In genomic region chr10:80296824-80297223, GRCm38 (mm10) we compare ENCODE assay signal across 13 mouse cellular contexts. TPM values are rescaled to one million over a fixed set of nuclear protein-coding genes. Genes with fewer than 3 reads are reported as not detected.
DNase-seq lines count a peak whose midpoint lies in the region; ATAC-seq lines count a peak whose summit lies in the region.
"Had no signal": no experiment of that assay in that cellular context is flagged by ENCODE, and none has a peak within 500 bp of the region (broad histone marks: within the 10 kb centered on the region; RNA-seq: fewer than 3 reads in every experiment).

No protein-coding gene starts in this region.

- H3K36me3 ChIP-seq in kidney, embryonic 15.5 days = peaks cover 20% of the 10 kb centered on the region
- peaks cover 15% of the 10 kb centered on the region for H3K36me3 ChIP-seq in kidney, embryonic 16.5 days (ENCODE audit: insufficient read depth, low read length)
- H3K36me3 ChIP-seq in embryonic facial prominence, embryonic 15.5 days = peaks cover 17% of the 10 kb centered on the region
- peaks cover 23% of the 10 kb centered on the region for H3K36me3 ChIP-seq in hindbrain, embryonic 14.5 days (replicated peaks; ENCODE audit: control insufficient read depth, insufficient read depth)
- peaks cover 25% of the 10 kb centered on the region for H3K36me3 ChIP-seq in neural tube, embryonic 13.5 days

- H3K4me1 ChIP-seq in kidney, embryonic 15.5 days = peaks cover 53% of the 10 kb centered on the region
- peaks cover 16% of the 10 kb centered on the region for H3K4me1 ChIP-seq in kidney, embryonic 16.5 days (ENCODE audit: insufficient read depth, low read length)
- peaks cover 46% of the 10 kb centered on the region for H3K4me1 ChIP-seq in embryonic facial prominence, embryonic 15.5 days
- H3K4me1 ChIP-seq in hindbrain, embryonic 14.5 days (replicated peaks; ENCODE audit: control insufficient read depth, insufficient read depth, low read length) = peaks cover 56% of the 10 kb centered on the region
- peaks cover 85% of the 10 kb centered on the region for H3K4me1 ChIP-seq in neural tube, embryonic 13.5 days (replicated peaks)

- no peak for DNase-seq in hindbrain, embryonic 14.5 days (ENCODE audit: low spot score)
- DNase-seq in kidney, postnatal 10 days = no peak
- no peak for DNase-seq in gastrocnemius, postnatal 10 days
- DNase-seq: adrenal gland, postnatal 10 days; gastrocnemius, postnatal 36 days; kidney, postnatal 25 days; liver; thymus, adult 2 months had no signal

- no peak overlapping the region for H3K9ac ChIP-seq in kidney, embryonic 15.5 days
- H3K9ac ChIP-seq in kidney, embryonic 16.5 days (replicated peaks; ENCODE audit: low read length) = no peak overlapping the region
- H3K9ac ChIP-seq in embryonic facial prominence, embryonic 15.5 days = no peak overlapping the region
- peak overlapping the region; percentile 57 for H3K9ac ChIP-seq in hindbrain, embryonic 14.5 days
- peak overlapping the region; percentile 100 for H3K9ac ChIP-seq in neural tube, embryonic 13.5 days

- no peaks in the 10 kb centered on the region for H3K9me3 ChIP-seq in kidney, embryonic 15.5 days (replicated peaks)
- H3K9me3 ChIP-seq in kidney, embryonic 16.5 days (ENCODE audit: low read length) = no peaks in the 10 kb centered on the region
- no peaks in the 10 kb centered on the region for H3K9me3 ChIP-seq in embryonic facial prominence, embryonic 15.5 days (replicated peaks)
- no peaks in the 10 kb centered on the region for H3K9me3 ChIP-seq in hindbrain, embryonic 14.5 days (ENCODE audit: control insufficient read depth, low read length)
- no peaks in the 10 kb centered on the region for H3K9me3 ChIP-seq in neural tube, embryonic 13.5 days

- peaks cover 54% of the 10 kb centered on the region for H3K27me3 ChIP-seq in kidney, embryonic 15.5 days
- H3K27me3 ChIP-seq in kidney, embryonic 16.5 days (ENCODE audit: insufficient read depth, low read length) = peaks cover 47% of the 10 kb centered on the region
- H3K27me3 ChIP-seq in embryonic facial prominence, embryonic 15.5 days = peaks cover 51% of the 10 kb centered on the region
- H3K27me3 ChIP-seq in hindbrain, embryonic 14.5 days (ENCODE audit: control insufficient read depth, insufficient read depth, low read length) = no peaks in the 10 kb centered on the region
- no peaks in the 10 kb centered on the region for H3K27me3 ChIP-seq in neural tube, embryonic 13.5 days

- WGBS in kidney, embryonic 15.5 days = 77% methylated on average over 5 of the region's 5 CpGs
- 78% methylated on average over 5 of the region's 5 CpGs for WGBS in kidney, embryonic 16.5 days
- WGBS in embryonic facial prominence, embryonic 15.5 days = 75% methylated on average over 5 of the region's 5 CpGs
- WGBS in hindbrain, embryonic 14.5 days = 65% methylated on average over 5 of the region's 5 CpGs
- 74% methylated on average over 5 of the region's 5 CpGs for WGBS in neural tube, embryonic 13.5 days

- no peak for ATAC-seq in kidney, embryonic 15.5 days (replicated peaks; ENCODE audit: low FRiP score)
- no peak for ATAC-seq in kidney, embryonic 16.5 days (ENCODE audit: low FRiP score, low TSS enrichment)
- ATAC-seq in embryonic facial prominence, embryonic 15.5 days (ENCODE audit: insufficient number of reproducible peaks, low FRiP score, low TSS enrichment, low read depth) = no peak
- no peak for ATAC-seq in hindbrain, embryonic 14.5 days (ENCODE audit: low FRiP score)
- no peak for ATAC-seq in neural tube, embryonic 13.5 days (ENCODE audit: low read depth)

- H3K27ac ChIP-seq in kidney, embryonic 15.5 days = no peak overlapping the region
- H3K27ac ChIP-seq in kidney, embryonic 16.5 days (ENCODE audit: low read length) = no peak overlapping the region
- no peak overlapping the region for H3K27ac ChIP-seq in embryonic facial prominence, embryonic 15.5 days (replicated peaks)
- peak overlapping the region; percentile 93 for H3K27ac ChIP-seq in hindbrain, embryonic 14.5 days
- H3K27ac ChIP-seq in neural tube, embryonic 13.5 days (replicated peaks) = peak overlapping the region; percentile 97

- H3K4me2 ChIP-seq in kidney, embryonic 15.5 days = peak overlapping the region; percentile 76; the same call in 1 of the 2 replicates
- no peak overlapping the region for H3K4me2 ChIP-seq in kidney, embryonic 16.5 days (replicated peaks; ENCODE audit: low read depth, low read length)
- H3K4me2 ChIP-seq in embryonic facial prominence, embryonic 15.5 days (replicated peaks) = peak overlapping the region; percentile 82; the same call in 1 of the 2 replicates
- H3K4me2 ChIP-seq in hindbrain, embryonic 14.5 days (replicated peaks) = peak overlapping the region; percentile 95
- peak overlapping the region; percentile 99 for H3K4me2 ChIP-seq in neural tube, embryonic 13.5 days

- H3K4me3 ChIP-seq in kidney, embryonic 15.5 days (replicated peaks) = no peak overlapping the region
- H3K4me3 ChIP-seq in kidney, embryonic 16.5 days (ENCODE audit: low read length) = no peak overlapping the region
- peak overlapping the region; percentile 48 for H3K4me3 ChIP-seq in embryonic facial prominence, embryonic 15.5 days (replicated peaks)
- peak overlapping the region; percentile 42 for H3K4me3 ChIP-seq in hindbrain, embryonic 14.5 days (replicated peaks; ENCODE audit: low read length)
- peak overlapping the region; percentile 44 for H3K4me3 ChIP-seq in neural tube, embryonic 13.5 days

RNA-seq across cellular contexts. Expression of gene Apc2, which starts 1.0 kb away (rescaled TPM):
- 1.6 and 2.4 TPM in 2 replicates for polyA plus RNA-seq in kidney, embryonic 15.5 days (2015; fragmentation: Nextera tagmentation; extraction: Ambion mirVana)
- polyA plus RNA-seq in kidney, embryonic 16.5 days (2015; fragmentation: Nextera tagmentation; extraction: Ambion mirVana) = 1.6 and 1.9 TPM in 2 replicates
- polyA plus RNA-seq in embryonic facial prominence, embryonic 15.5 days (2015; fragmentation: Nextera tagmentation; extraction: Ambion mirVana) = 3.4 and 5.4 TPM in 2 replicates
- 200 and 216 TPM in 2 replicates for polyA plus RNA-seq in hindbrain, embryonic 14.5 days (2014; fragmentation: Nextera tagmentation; extraction: Ambion mirVana)
- polyA plus RNA-seq in neural tube, embryonic 13.5 days (2015; fragmentation: Nextera tagmentation; extraction: Ambion mirVana) = 153 and 156 TPM in 2 replicates
- total RNA-seq in gastrocnemius, postnatal 10 days (2021) = under 1 TPM; 0.87 to 0.95 TPM
- total RNA-seq: megakaryocyte-erythroid progenitor cell, adult 5-6 weeks had no signal

RNA-seq across cellular contexts. Expression of gene Rps15, which starts 4.6 kb away (rescaled TPM):
- 1,002 and 1,019 TPM in 2 replicates for polyA plus RNA-seq in kidney, embryonic 15.5 days (2015; fragmentation: Nextera tagmentation; extraction: Ambion mirVana)
- 899 and 901 TPM in 2 replicates for polyA plus RNA-seq in kidney, embryonic 16.5 days (2015; fragmentation: Nextera tagmentation; extraction: Ambion mirVana)
- polyA plus RNA-seq in embryonic facial prominence, embryonic 15.5 days (2015; fragmentation: Nextera tagmentation; extraction: Ambion mirVana) = 969 and 997 TPM in 2 replicates
- polyA plus RNA-seq in hindbrain, embryonic 14.5 days (2014; fragmentation: Nextera tagmentation; extraction: Ambion mirVana) = 570 and 649 TPM in 2 replicates
- 573 and 601 TPM in 2 replicates for polyA plus RNA-seq in neural tube, embryonic 13.5 days (2015; fragmentation: Nextera tagmentation; extraction: Ambion mirVana)
- 100 to 1,000 TPM; 952 to 954 TPM for total RNA-seq in gastrocnemius, postnatal 10 days (2021)

RNA-seq across cellular contexts. Expression of gene 2310011J03Rik, which starts 23.5 kb away (rescaled TPM):
- polyA plus RNA-seq in kidney, embryonic 15.5 days (2015; fragmentation: Nextera tagmentation; extraction: Ambion mirVana) = 49.5 and 52.7 TPM in 2 replicates
- 52.9 and 54.8 TPM in 2 replicates for polyA plus RNA-seq in kidney, embryonic 16.5 days (2015; fragmentation: Nextera tagmentation; extraction: Ambion mirVana)
- 50.8 and 52.7 TPM in 2 replicates for polyA plus RNA-seq in embryonic facial prominence, embryonic 15.5 days (2015; fragmentation: Nextera tagmentation; extraction: Ambion mirVana)
- 23.3 and 24.5 TPM in 2 replicates for polyA plus RNA-seq in hindbrain, embryonic 14.5 days (2014; fragmentation: Nextera tagmentation; extraction: Ambion mirVana)
- 27.9 and 30.7 TPM in 2 replicates for polyA plus RNA-seq in neural tube, embryonic 13.5 days (2015; fragmentation: Nextera tagmentation; extraction: Ambion mirVana)
- 10 to 100 TPM; 10.5 to 13.1 TPM for total RNA-seq in gastrocnemius, postnatal 10 days (2021)

RNA-seq across cellular contexts. Expression of gene Pcsk4, which starts 32.5 kb away (rescaled TPM):
- polyA plus RNA-seq in kidney, embryonic 15.5 days (2015; fragmentation: Nextera tagmentation; extraction: Ambion mirVana) = 5.8 and 9.1 TPM in 2 replicates
- polyA plus RNA-seq in kidney, embryonic 16.5 days (2015; fragmentation: Nextera tagmentation; extraction: Ambion mirVana) = 8.6 and 8.8 TPM in 2 replicates
- 4.2 and 5.2 TPM in 2 replicates for polyA plus RNA-seq in embryonic facial prominence, embryonic 15.5 days (2015; fragmentation: Nextera tagmentation; extraction: Ambion mirVana)
- polyA plus RNA-seq in hindbrain, embryonic 14.5 days (2014; fragmentation: Nextera tagmentation; extraction: Ambion mirVana) = 4.4 and 4.7 TPM in 2 replicates
- 2.9 and 3.6 TPM in 2 replicates for polyA plus RNA-seq in neural tube, embryonic 13.5 days (2015; fragmentation: Nextera tagmentation; extraction: Ambion mirVana)
- total RNA-seq in gastrocnemius, postnatal 10 days (2021) = 1 to 10 TPM in 1 of 2 experiments, under 1 TPM in 1; 0.75 to 1.5 TPM

RNA-seq across cellular contexts. Expression of gene Reep6, which starts 32.9 kb away (rescaled TPM):
- polyA plus RNA-seq in kidney, embryonic 15.5 days (2015; fragmentation: Nextera tagmentation; extraction: Ambion mirVana) = 8.4 and 10.5 TPM in 2 replicates
- 11.0 and 11.5 TPM in 2 replicates for polyA plus RNA-seq in kidney, embryonic 16.5 days (2015; fragmentation: Nextera tagmentation; extraction: Ambion mirVana)
- 10.7 and 13.7 TPM in 2 replicates for polyA plus RNA-seq in embryonic facial prominence, embryonic 15.5 days (2015; fragmentation: Nextera tagmentation; extraction: Ambion mirVana)
- polyA plus RNA-seq in hindbrain, embryonic 14.5 days (2014; fragmentation: Nextera tagmentation; extraction: Ambion mirVana) = 5.3 and 5.8 TPM in 2 replicates
- polyA plus RNA-seq in neural tube, embryonic 13.5 days (2015; fragmentation: Nextera tagmentation; extraction: Ambion mirVana) = 3.3 and 4.5 TPM in 2 replicates
- 1 to 10 TPM; 2.1 to 2.4 TPM for total RNA-seq in gastrocnemius, postnatal 10 days (2021)

Comparison
In these comparisons a context has a peak if more than half of its experiments do, and no peak if none do; other contexts are left out.
1. H3K27ac ChIP-seq: peak in hindbrain, embryonic 14.5 days (single experiment) and neural tube, embryonic 13.5 days (single experiment); none in kidney, embryonic 15.5 days (single experiment), kidney, embryonic 16.5 days (single experiment) and embryonic facial prominence, embryonic 15.5 days (single experiment).
2. H3K4me3 ChIP-seq: peak in embryonic facial prominence, embryonic 15.5 days (single experiment), hindbrain, embryonic 14.5 days (single experiment) and neural tube, embryonic 13.5 days (single experiment); none in kidney, embryonic 15.5 days (single experiment) and kidney, embryonic 16.5 days (single experiment).
3. H3K9ac ChIP-seq: peak in hindbrain, embryonic 14.5 days (single experiment) and neural tube, embryonic 13.5 days (single experiment); none in kidney, embryonic 15.5 days (single experiment), kidney, embryonic 16.5 days (single experiment) and embryonic facial prominence, embryonic 15.5 days (single experiment).
4. RNA of gene Apc2, which starts 1.0 kb away (polyA plus RNA-seq): 200 to 216 TPM in hindbrain, embryonic 14.5 days and 153 to 156 TPM in neural tube, embryonic 13.5 days; 3.4 to 5.4 TPM in embryonic facial prominence, embryonic 15.5 days, 1.6 to 2.4 TPM in kidney, embryonic 15.5 days and 1.6 to 1.9 TPM in kidney, embryonic 16.5 days; every median in the first group is over 10 times any median in the second.